Mouse (Mus musculus) testis, adult 2 months (tissue): ENCODE results near the gene Ttll9.

Experiments
- CTCF ChIP-seq: fragments of 200-500 bp; IDR thresholded peaks from 2 replicates; pipeline ENCODE4 v1.5.1; 2012; ENCODE audit warnings: low read depth, mild to moderate bottlenecking, inconsistent platforms, low read length, moderate library complexity; ENCODE audit not compliant: control insufficient read depth, insufficient read depth, insufficient replicate concordance
- POLR2A ChIP-seq: fragments of 200-500 bp; IDR thresholded peaks from 2 replicates; pipeline ENCODE4 v1.6.1; 2012; ENCODE audit warnings: low read depth, mild to moderate bottlenecking, inconsistent platforms, low read length, moderate library complexity; ENCODE audit not compliant: control insufficient read depth

GRCm38 (mm10) chr2:153026052-153026451, 63.8 kb downstream of the Ttll9 start:
- no peak for TF ChIP-seq CTCF
- TF ChIP-seq POLR2A, result no peak
